ENCODE assay signal across 1 mouse cellular context in the genomic region with DNA sequence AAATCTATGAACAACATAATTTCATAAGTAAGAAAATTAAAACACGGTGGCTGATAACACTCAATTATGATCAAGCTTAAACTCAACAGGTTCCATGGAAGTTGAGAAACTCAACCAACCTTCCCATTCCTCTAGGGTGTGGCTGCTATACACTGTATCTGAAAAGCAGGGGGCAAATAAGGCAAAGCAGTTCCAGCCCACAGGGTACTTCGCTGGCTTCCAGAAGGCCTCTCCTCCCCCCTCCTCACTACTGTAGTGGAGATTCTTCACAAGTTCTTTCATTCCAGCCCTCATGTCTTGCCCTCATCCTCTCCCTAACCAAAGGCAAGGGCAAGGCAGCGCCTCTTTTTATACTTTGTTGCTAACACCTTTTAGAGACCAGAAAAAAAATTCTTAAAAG.
TF ChIP-seq lines count a peak whose summit lies in the region.

No protein-coding gene starts in this region.

TF ChIP-seq in MEL, 35 proteins besides CTCF, POLR2A, EP300 and RAD21 (continued from another document):
- TF ChIP-seq ZMIZ1 (IDR thresholded peaks at IDR 0.05; ENCODE audit: low read depth, low read length) (no peak), NELFE (IDR thresholded peaks at IDR 0.05; ENCODE audit: low read depth, low read length) (no peak), HCFC1 (IDR thresholded peaks at IDR 0.05; ENCODE audit: low read depth, low read length) (no peak), POLR2AphosphoS2 (IDR thresholded peaks at IDR 0.05; ENCODE audit: low read length) (no peak), USF1 (IDR thresholded peaks at IDR 0.05; ENCODE audit: low read depth, low read length) (no peak), GABPA (IDR thresholded peaks at IDR 0.05; ENCODE audit: low read depth, low read length) (no peak), MYB (IDR thresholded peaks at IDR 0.05; ENCODE audit: low read depth, low read length) (no peak), POLR2AphosphoS5 (IDR thresholded peaks at IDR 0.05; ENCODE audit: borderline replicate concordance, low read depth, low read length) (no peak), JUND (IDR thresholded peaks at IDR 0.05; ENCODE audit: low read depth, low read length) (no peak), MYC (IDR thresholded peaks at IDR 0.05; ENCODE audit: low read depth, low read length) (no peak), BHLHE40 (IDR thresholded peaks at IDR 0.05; ENCODE audit: borderline replicate concordance, low read depth, low read length) (no peak), MXI1 (IDR thresholded peaks at IDR 0.05; ENCODE audit: low read depth, low read length) (no peak), ZC3H11A (IDR thresholded peaks at IDR 0.05; ENCODE audit: low read depth, low read length) (no peak), TBP (IDR thresholded peaks at IDR 0.05; ENCODE audit: low read depth, low read length) (no peak), SIN3A (IDR thresholded peaks at IDR 0.05; ENCODE audit: low read length) (no peak)
TF ChIP-seq in MEL: peak in this region for 0.
